19 mouse cellular contexts compared by ENCODE assay signal in genomic region chr16:20199501-20200201, GRCm38 (mm10). TPM values are rescaled to one million over a fixed set of nuclear protein-coding genes. Genes with fewer than 3 reads are reported as not detected.
DNase-seq lines count a peak whose midpoint lies in the region; ATAC-seq and TF ChIP-seq lines count a peak whose summit lies in the region.
"Had no signal": no experiment of that assay in that cellular context is flagged by ENCODE, and none has a peak within 500 bp of the region (broad histone marks: within the 10 kb centered on the region; RNA-seq: fewer than 3 reads in every experiment).

No protein-coding gene starts in this region.

- H3K9ac ChIP-seq in forebrain, postnatal 0 days, result no peak overlapping the region
- H3K9ac ChIP-seq in forebrain, embryonic 12.5 days, result no peak overlapping the region
- H3K9ac ChIP-seq in midbrain, postnatal 0 days (replicated peaks; ENCODE audit: low read length, poor library complexity, severe bottlenecking), result no peak overlapping the region
- H3K9ac ChIP-seq in midbrain, embryonic 15.5 days, result no peak overlapping the region
- H3K9ac ChIP-seq: embryonic facial prominence, embryonic 15.5 days; hindbrain, embryonic 15.5 days; lung, embryonic 15.5 days had no signal

- no peak for DNase-seq in forebrain, postnatal 0 days
- no peak for DNase-seq in midbrain, postnatal 0 days (ENCODE audit: low spot score)
- peak; percentile 46 for DNase-seq in NIH3T3 (ENCODE audit: low read depth)
- peak; percentile 11 for DNase-seq in mesoderm, embryonic 11.5 days (ENCODE audit: low read depth, low spot score)
- DNase-seq in heart, postnatal 14 days, result no peak
- DNase-seq in kidney, postnatal 25 days, result no peak
- DNase-seq: cerebellum, postnatal 25 days; kidney, postnatal 14 days; left cerebral cortex, postnatal 4 days; right cerebral cortex, postnatal 25 days; thymus, postnatal 36 days had no signal

- no peak overlapping the region for H3K4me3 ChIP-seq in forebrain, postnatal 0 days (ENCODE audit: low read depth, low read length)
- H3K4me3 ChIP-seq in forebrain, embryonic 12.5 days (replicated peaks), result no peak overlapping the region
- no peak overlapping the region for H3K4me3 ChIP-seq in midbrain, postnatal 0 days (ENCODE audit: low read depth, low read length)
- no peak overlapping the region for H3K4me3 ChIP-seq in midbrain, embryonic 15.5 days
- H3K4me3 ChIP-seq: embryonic facial prominence, embryonic 15.5 days; hindbrain, embryonic 15.5 days; lung, embryonic 15.5 days had no signal

- no peak for TF ChIP-seq CTCF in forebrain, postnatal 0 days (IDR thresholded peaks at IDR 0.05; ENCODE audit: low read depth)
- TF ChIP-seq CTCF in midbrain, postnatal 0 days (IDR thresholded peaks at IDR 0.05), result 0 out of 2 replicates have a peak, but pooled peaks have one; percentile 10

- H3K36me3 ChIP-seq in forebrain, postnatal 0 days (ENCODE audit: insufficient read depth), result peaks cover 55% of the 10 kb centered on the region
- peaks cover 76% of the 10 kb centered on the region for H3K36me3 ChIP-seq in forebrain, embryonic 12.5 days (replicated peaks)
- peaks cover 35% of the 10 kb centered on the region for H3K36me3 ChIP-seq in midbrain, postnatal 0 days (ENCODE audit: insufficient read depth, low read length)
- peaks cover 42% of the 10 kb centered on the region; the same call in 1 of the 2 replicates for H3K36me3 ChIP-seq in midbrain, embryonic 15.5 days (replicated peaks)

- no peaks in the 10 kb centered on the region for H3K4me1 ChIP-seq in forebrain, postnatal 0 days (ENCODE audit: insufficient read depth)
- no peaks in the 10 kb centered on the region for H3K4me1 ChIP-seq in forebrain, embryonic 12.5 days
- no peaks in the 10 kb centered on the region for H3K4me1 ChIP-seq in midbrain, postnatal 0 days (ENCODE audit: insufficient read depth, low read length)
- H3K4me1 ChIP-seq in midbrain, embryonic 15.5 days, result no peaks in the 10 kb centered on the region
- H3K4me1 ChIP-seq: embryonic facial prominence, embryonic 15.5 days; hindbrain, embryonic 15.5 days; lung, embryonic 15.5 days had no signal

- no peaks in the 10 kb centered on the region for H3K9me3 ChIP-seq in forebrain, postnatal 0 days (ENCODE audit: low read length)
- H3K9me3 ChIP-seq in forebrain, embryonic 12.5 days, result no peaks in the 10 kb centered on the region
- H3K9me3 ChIP-seq in midbrain, postnatal 0 days (ENCODE audit: low read length), result no peaks in the 10 kb centered on the region
- H3K9me3 ChIP-seq in midbrain, embryonic 15.5 days, result no peaks in the 10 kb centered on the region
- H3K9me3 ChIP-seq: hindbrain, embryonic 15.5 days; lung, embryonic 15.5 days had no signal

- WGBS in forebrain, postnatal 0 days, result 90% methylated on average over 5 of the region's 5 CpGs
- WGBS in forebrain, embryonic 12.5 days, result 93% methylated on average over 5 of the region's 5 CpGs
- WGBS in midbrain, postnatal 0 days, result 93% methylated on average over 5 of the region's 5 CpGs
- 91% methylated on average over 5 of the region's 5 CpGs for WGBS in midbrain, embryonic 15.5 days

- intact Hi-C loops in heart, postnatal 14 days (cut with DNase I), result loop anchor here (5.0 kb wide), 1 partner anchor 283 kb away; no protein-coding TSS in a partner anchor

- peak; percentile 48 for ATAC-seq in forebrain, postnatal 0 days
- ATAC-seq in forebrain, embryonic 12.5 days (ENCODE audit: low FRiP score), result no peak
- ATAC-seq in midbrain, postnatal 0 days (ENCODE audit: low FRiP score), result no peak
- no peak for ATAC-seq in midbrain, embryonic 15.5 days (replicated peaks)
- ATAC-seq: midbrain, embryonic 16.5 days had no signal

- no peak overlapping the region for H3K4me2 ChIP-seq in forebrain, postnatal 0 days (ENCODE audit: low read depth)
- H3K4me2 ChIP-seq in forebrain, embryonic 12.5 days, result no peak overlapping the region
- no peak overlapping the region for H3K4me2 ChIP-seq in midbrain, postnatal 0 days (ENCODE audit: low read depth, low read length, poor library complexity, severe bottlenecking)
- H3K4me2 ChIP-seq in midbrain, embryonic 15.5 days, result no peak overlapping the region
- H3K4me2 ChIP-seq: embryonic facial prominence, embryonic 15.5 days; hindbrain, embryonic 15.5 days; liver, embryonic 11.5 days; lung, embryonic 15.5 days had no signal

- H3K27me3 ChIP-seq in forebrain, postnatal 0 days (ENCODE audit: insufficient read depth, low read length), result no peaks in the 10 kb centered on the region
- no peaks in the 10 kb centered on the region for H3K27me3 ChIP-seq in forebrain, embryonic 12.5 days
- H3K27me3 ChIP-seq in midbrain, postnatal 0 days (ENCODE audit: insufficient read depth, low read length), result no peaks in the 10 kb centered on the region
- H3K27me3 ChIP-seq in midbrain, embryonic 15.5 days (replicated peaks), result no peaks in the 10 kb centered on the region
- H3K27me3 ChIP-seq: embryonic facial prominence, embryonic 15.5 days; hindbrain, embryonic 15.5 days; lung, embryonic 15.5 days had no signal

- H3K27ac ChIP-seq in forebrain, postnatal 0 days (ENCODE audit: low read depth, low read length), result no peak overlapping the region
- H3K27ac ChIP-seq in forebrain, embryonic 12.5 days, result no peak overlapping the region
- H3K27ac ChIP-seq in midbrain, postnatal 0 days (ENCODE audit: low read depth, low read length), result no peak overlapping the region
- H3K27ac ChIP-seq in midbrain, embryonic 15.5 days, result no peak overlapping the region
- H3K27ac ChIP-seq: embryonic facial prominence, embryonic 15.5 days; hindbrain, embryonic 15.5 days; lung, embryonic 15.5 days had no signal

RNA-seq across cellular contexts. Expression of gene Map6d1, which starts 41.5 kb away (rescaled TPM):
- total RNA-seq in forebrain, postnatal 0 days (2014; rRNA removed), result 4.8 and 7.2 TPM in 2 replicates
- polyA plus RNA-seq in forebrain, postnatal 0 days (2015; fragmentation: Nextera tagmentation; extraction: Ambion mirVana), result 2.7 and 4.2 TPM in 2 replicates
- polyA plus RNA-seq in forebrain, embryonic 12.5 days (2016; fragmentation: Nextera tagmentation; extraction: Ambion mirVana), result 1.4 and 1.8 TPM in 2 replicates
- total RNA-seq in midbrain, postnatal 0 days (2014; rRNA removed), result 8.6 and 9.7 TPM in 2 replicates
- 3.7 and 4.3 TPM in 2 replicates for polyA plus RNA-seq in midbrain, postnatal 0 days (2015; fragmentation: Nextera tagmentation; extraction: Ambion mirVana)
- 5.6 and 6.8 TPM in 2 replicates for polyA plus RNA-seq in midbrain, embryonic 15.5 days (2015; fragmentation: Nextera tagmentation; extraction: Ambion mirVana)
- 1 to 10 TPM in 1 of 2 experiments, under 1 TPM in 1; 0.51 to 1.1 TPM for total RNA-seq in heart, postnatal 14 days (2021)
- total RNA-seq: megakaryocyte progenitor cell, adult 5-6 weeks had no signal

RNA-seq across cellular contexts. Expression of gene Yeats2, which starts 58.8 kb away (rescaled TPM):
- total RNA-seq in forebrain, postnatal 0 days (2014; rRNA removed), result 36.0 and 43.9 TPM in 2 replicates
- polyA plus RNA-seq in forebrain, postnatal 0 days (2015; fragmentation: Nextera tagmentation; extraction: Ambion mirVana), result 5.6 and 10.1 TPM in 2 replicates
- 48.6 and 51.1 TPM in 2 replicates for polyA plus RNA-seq in forebrain, embryonic 12.5 days (2016; fragmentation: Nextera tagmentation; extraction: Ambion mirVana)
- 43.0 and 43.2 TPM in 2 replicates for total RNA-seq in midbrain, postnatal 0 days (2014; rRNA removed)
- 9.9 and 11.3 TPM in 2 replicates for polyA plus RNA-seq in midbrain, postnatal 0 days (2015; fragmentation: Nextera tagmentation; extraction: Ambion mirVana)
- 24.0 and 26.3 TPM in 2 replicates for polyA plus RNA-seq in midbrain, embryonic 15.5 days (2015; fragmentation: Nextera tagmentation; extraction: Ambion mirVana)
- 10 to 100 TPM; 17.4 to 21.0 TPM for total RNA-seq in heart, postnatal 14 days (2021)

Comparison
In these comparisons a context has a peak if more than half of its experiments do, and no peak if none do; other contexts are left out.
1. DNase-seq: peak in NIH3T3 (single experiment) and mesoderm, embryonic 11.5 days (single experiment); none in forebrain, postnatal 0 days (single experiment), midbrain, postnatal 0 days (single experiment), heart, postnatal 14 days (0 of 2) and kidney, postnatal 25 days (0 of 2).